Mouse (Mus musculus) cerebellum, adult 11 months (tissue): ENCODE results near the gene BC080695.
"Not testable (repeated sequence)": the region's sequence is repeated elsewhere in the genome, so short reads cannot be mapped to it uniquely, and the experiment has no call there.

Experiments used
- DNase-seq: peaks from one replicate; pipeline ENCODE4 v3.0.0; 2022

The BC080695 gene

DNA sequence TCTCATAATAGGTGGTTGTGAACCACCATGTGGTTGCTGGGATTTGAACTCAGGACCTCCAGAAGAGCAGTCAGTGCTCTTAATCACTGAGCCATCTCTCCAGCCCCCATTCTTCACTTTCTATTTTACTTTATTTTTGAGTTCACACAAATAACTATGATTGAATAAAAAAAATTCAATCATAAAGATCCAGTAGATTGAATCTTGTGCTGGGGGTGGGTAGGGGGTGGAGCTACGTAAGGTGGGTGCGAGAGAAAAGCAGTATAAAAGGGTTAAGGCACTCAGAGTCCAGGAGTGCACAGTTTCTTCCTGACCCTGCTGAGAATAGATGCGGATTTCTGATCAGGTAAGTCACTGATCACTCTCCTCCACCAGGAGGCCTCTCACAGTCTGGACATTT lies at the start of gene BC080695, which contains the start of gene Gm13057:
BC080695 (plus strand) TSS at position 301 of the 400 bp plus-strand sequence.
Gm13057 (plus strand) TSS at position 310 of the 400 bp plus-strand sequence.
- DNase-seq = not testable (repeated sequence)

DNA sequence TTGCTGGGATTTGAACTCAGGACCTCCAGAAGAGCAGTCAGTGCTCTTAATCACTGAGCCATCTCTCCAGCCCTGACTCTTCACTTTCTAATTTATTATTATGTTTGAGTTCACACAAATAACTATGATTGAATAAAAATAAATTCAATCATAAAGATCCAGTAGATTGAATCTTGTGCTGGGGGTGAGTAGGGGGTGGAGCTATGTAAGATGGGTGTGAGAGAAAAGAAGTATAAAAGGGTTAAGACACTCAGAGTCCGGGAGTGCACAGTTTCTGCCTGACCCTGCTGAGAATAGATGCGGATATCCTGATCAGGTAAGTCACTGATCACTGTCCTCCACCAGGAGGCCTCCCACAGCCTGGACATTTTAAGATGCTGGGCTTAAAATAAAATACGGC lies 40.5 kb upstream of the BC080695 start, which contains the start of gene Gm13043:
Gm13043 (plus strand) TSS at position 301 of the 400 bp plus-strand sequence.
- no peak for DNase-seq

DNA sequence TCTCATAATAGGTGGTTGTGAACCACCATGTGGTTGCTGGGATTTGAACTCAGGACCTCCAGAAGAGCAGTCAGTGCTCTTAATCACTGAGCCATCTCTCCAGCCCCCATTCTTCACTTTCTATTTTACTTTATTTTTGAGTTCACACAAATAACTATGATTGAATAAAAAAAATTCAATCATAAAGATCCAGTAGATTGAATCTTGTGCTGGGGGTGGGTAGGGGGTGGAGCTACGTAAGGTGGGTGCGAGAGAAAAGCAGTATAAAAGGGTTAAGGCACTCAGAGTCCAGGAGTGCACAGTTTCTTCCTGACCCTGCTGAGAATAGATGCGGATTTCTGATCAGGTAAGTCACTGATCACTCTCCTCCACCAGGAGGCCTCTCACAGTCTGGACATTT lies 15.8 kb upstream of the BC080695 start, which contains the start of gene Gm13040:
Gm13040 (plus strand) TSS at position 301 of the 400 bp plus-strand sequence.
- not testable (repeated sequence) for DNase-seq

DNA sequence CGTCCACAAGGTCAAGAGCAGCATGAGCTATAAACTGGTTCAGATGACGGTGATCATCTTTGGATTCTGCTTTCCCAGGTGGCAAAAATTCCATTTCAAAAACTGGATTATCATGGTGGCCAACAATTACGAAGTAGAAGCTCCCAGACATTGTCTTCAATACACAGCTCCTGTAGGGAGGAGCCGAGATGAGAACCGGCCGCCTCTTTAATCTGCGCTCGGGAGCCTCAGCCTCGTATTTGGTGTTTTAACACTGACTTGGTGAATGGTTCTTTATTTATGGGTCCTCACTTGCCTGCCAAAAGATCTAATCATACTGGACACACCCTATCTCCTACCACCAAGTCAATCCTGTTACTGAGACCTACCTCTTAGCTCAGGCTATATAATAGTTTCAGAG lies 60.4 kb downstream of the BC080695 start:
- not testable (repeated sequence) for DNase-seq

DNA sequence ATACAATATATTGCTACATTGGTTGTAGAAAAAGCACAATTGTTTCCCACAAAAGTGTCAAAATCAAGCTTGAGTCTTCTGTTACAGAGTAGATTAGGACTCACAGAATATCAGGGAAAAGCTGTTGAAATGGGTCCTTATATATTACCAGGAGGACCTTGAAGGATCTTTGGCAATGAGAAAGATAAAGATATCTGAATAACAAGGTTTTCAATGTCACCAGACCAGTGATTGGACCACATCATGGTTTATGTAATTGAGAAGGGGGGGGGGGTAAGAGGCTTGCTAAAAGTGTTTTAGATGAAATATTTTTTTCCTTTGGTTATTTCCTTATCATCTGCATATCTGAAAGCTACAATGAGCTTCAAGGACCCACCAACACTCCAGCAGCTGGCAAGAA lies 63.2 kb downstream of the BC080695 start, which contains the start of gene Gm13083:
Gm13083 (plus strand) TSS at position 301 of the 400 bp plus-strand sequence.
- not testable (repeated sequence) for DNase-seq

DNA sequence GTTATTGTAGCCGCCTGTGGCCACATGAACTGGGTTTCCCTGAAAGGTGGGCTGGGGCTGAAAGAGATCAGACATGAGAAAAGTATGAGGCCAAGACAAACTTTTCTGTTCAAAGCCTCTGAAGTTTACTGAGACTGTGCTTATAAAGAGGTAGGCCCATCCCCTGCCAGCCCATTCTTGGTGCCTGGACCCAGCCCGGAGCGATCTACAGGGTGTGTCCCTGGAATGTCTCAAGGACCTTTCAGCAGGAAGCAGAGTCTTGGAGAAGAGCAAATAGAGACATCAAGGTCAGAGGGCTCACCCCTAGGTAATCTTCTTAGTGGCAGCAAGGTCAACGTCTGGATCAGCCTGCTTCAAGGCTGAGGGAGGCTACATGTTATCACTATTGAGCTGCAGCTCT lies 66.6 kb downstream of the BC080695 start:
- DNase-seq = not testable (repeated sequence)
